Mouse (Mus musculus) liver, postnatal 0 days (tissue): ENCODE measurements around the gene Fndc3a.
A peak's percentile ranks its signal among the peaks of the same experiment; 100 is the strongest.

Experiments
- CTCF ChIP-seq: sonication (generic); IDR thresholded peaks from 2 replicates; pipeline ENCODE4 v1.5.1; 2016; ENCODE audit warnings: antibody characterized with exemption, low read depth
- EP300 ChIP-seq: IDR thresholded peaks from 2 replicates; pipeline ENCODE4 v1.6.1; 2016; ENCODE audit warnings: antibody characterized with exemption, low read depth, mild to moderate bottlenecking

DNA sequence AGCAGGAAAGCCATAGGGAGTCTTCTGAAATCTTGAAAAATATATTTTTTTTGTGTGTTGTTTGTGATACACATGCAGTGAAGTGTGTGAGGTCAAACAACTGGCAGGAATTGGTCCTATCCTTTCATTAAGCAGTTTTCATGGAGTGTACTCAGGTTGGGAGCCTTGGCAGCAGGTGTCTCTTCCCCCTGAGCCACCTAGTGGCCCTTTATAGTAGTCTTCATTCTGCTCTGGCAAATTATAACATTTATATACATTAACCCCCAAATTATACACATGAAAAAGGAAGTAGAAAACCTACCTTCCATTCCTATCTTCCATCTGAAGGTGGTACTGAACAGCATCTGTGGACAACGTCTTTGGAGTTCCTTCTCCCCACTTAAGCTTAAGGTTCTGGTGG is 154.0 kb downstream of the Fndc3a start:
- TF ChIP-seq CTCF (peak; percentile 23), EP300 (no peak)
